Mouse (Mus musculus): Measurements from ENCODE around the gene Igf1r. TPM values are rescaled to one million over a fixed set of nuclear protein-coding genes. Genes with fewer than 3 reads are reported as not detected.
A peak's percentile ranks its signal among the peaks of the same experiment; 100 is the strongest.

Igf1r gene
- polyA plus RNA-seq, 1 experiment from 2014 or later = 25.6 TPM

- no peaks in the 10 kb centered on the region for H3K9me3 ChIP-seq (replicated peaks)
- H3K4me1 ChIP-seq (replicated peaks) = peaks cover 56% of the 10 kb centered on the region
- H3K36me3 ChIP-seq = no peaks in the 10 kb centered on the region
- H3K27me3 ChIP-seq (replicated peaks) = no peaks in the 10 kb centered on the region
- no peak for ATAC-seq (ENCODE audit: insufficient number of reproducible peaks, low FRiP score)
- no peak overlapping the region for H3K27ac ChIP-seq (ENCODE audit: poor library complexity, severe bottlenecking)
- no peak overlapping the region for H3K4me3 ChIP-seq
- H3K9ac ChIP-seq = no peak overlapping the region
- WGBS = 49% methylated on average over 5 of the region's 5 CpGs
- no peak overlapping the region for H3K4me2 ChIP-seq
Observed at GRCm38 (mm10) chr7:67985511-67985910, 32.9 kb downstream of the Igf1r start.

- no peak overlapping the region for H3K27ac ChIP-seq (ENCODE audit: poor library complexity, severe bottlenecking)
- no peaks in the 10 kb centered on the region for H3K9me3 ChIP-seq (replicated peaks)
- H3K9ac ChIP-seq = no peak overlapping the region
- H3K4me3 ChIP-seq = no peak overlapping the region
- H3K4me1 ChIP-seq (replicated peaks) = peaks cover 53% of the 10 kb centered on the region
- 79% methylated on average over 10 of the region's 10 CpGs for WGBS
- no peaks in the 10 kb centered on the region for H3K27me3 ChIP-seq (replicated peaks)
- no peaks in the 10 kb centered on the region for H3K36me3 ChIP-seq
- H3K4me2 ChIP-seq = no peak overlapping the region
- no peak for ATAC-seq (ENCODE audit: insufficient number of reproducible peaks, low FRiP score)
Observed at GRCm38 (mm10) chr7:67986277-67986676, 33.6 kb downstream of the Igf1r start.

- WGBS = 86% methylated on average over 11 of the region's 11 CpGs
- ATAC-seq (ENCODE audit: insufficient number of reproducible peaks, low FRiP score) = no peak
- Histone ChIP-seq H3K27ac (ENCODE audit: poor library complexity, severe bottlenecking) (no peak overlapping the region), H3K9me3 (replicated peaks) (no peaks in the 10 kb centered on the region), H3K27me3 (replicated peaks) (no peaks in the 10 kb centered on the region), H3K9ac (no peak overlapping the region), H3K4me3 (no peak overlapping the region), H3K4me2 (no peak overlapping the region), H3K36me3 (no peaks in the 10 kb centered on the region), H3K4me1 (replicated peaks) (peaks cover 54% of the 10 kb centered on the region)
Observed at GRCm38 (mm10) chr7:67986816-67987215, 34.2 kb downstream of the Igf1r start.

GRCm38 (mm10) chr7:67989376-67989775 is 36.7 kb downstream of the Igf1r start:
- Histone ChIP-seq H3K27ac (ENCODE audit: poor library complexity, severe bottlenecking) (no peak overlapping the region), H3K4me1 (replicated peaks) (peaks cover 71% of the 10 kb centered on the region), H3K9ac (no peak overlapping the region), H3K9me3 (replicated peaks) (no peaks in the 10 kb centered on the region), H3K36me3 (no peaks in the 10 kb centered on the region), H3K4me3 (no peak overlapping the region), H3K27me3 (replicated peaks) (no peaks in the 10 kb centered on the region), H3K4me2 (no peak overlapping the region)
- no peak for ATAC-seq (ENCODE audit: insufficient number of reproducible peaks, low FRiP score)
- WGBS = 50% methylated on average over 2 of the region's 2 CpGs

GRCm38 (mm10) chr7:67993614-67994013 is 41.0 kb downstream of the Igf1r start:
- Histone ChIP-seq H3K4me3 (no peak overlapping the region), H3K4me1 (replicated peaks) (peaks cover 77% of the 10 kb centered on the region), H3K36me3 (no peaks in the 10 kb centered on the region), H3K9ac (no peak overlapping the region), H3K27me3 (replicated peaks) (no peaks in the 10 kb centered on the region), H3K27ac (ENCODE audit: poor library complexity, severe bottlenecking) (no peak overlapping the region), H3K4me2 (no peak overlapping the region), H3K9me3 (replicated peaks) (no peaks in the 10 kb centered on the region)
- WGBS = 56% methylated on average over 4 of the region's 4 CpGs
- no peak for ATAC-seq (ENCODE audit: insufficient number of reproducible peaks, low FRiP score)

- H3K9me3 ChIP-seq (replicated peaks) = no peaks in the 10 kb centered on the region
- no peaks in the 10 kb centered on the region for H3K27me3 ChIP-seq (replicated peaks)
- H3K27ac ChIP-seq (ENCODE audit: poor library complexity, severe bottlenecking) = no peak overlapping the region
- H3K4me1 ChIP-seq (replicated peaks) = peaks cover 75% of the 10 kb centered on the region
- H3K9ac ChIP-seq = no peak overlapping the region
- 31% methylated on average over 7 of the region's 7 CpGs for WGBS
- no peak overlapping the region for H3K4me2 ChIP-seq
- H3K36me3 ChIP-seq = no peaks in the 10 kb centered on the region
- no peak for ATAC-seq (ENCODE audit: insufficient number of reproducible peaks, low FRiP score)
- no peak overlapping the region for H3K4me3 ChIP-seq
Observed at GRCm38 (mm10) chr7:67994346-67994858, 41.8 kb downstream of the Igf1r start.

GRCm38 (mm10) chr7:67995276-67995675 is 42.6 kb downstream of the Igf1r start:
- Histone ChIP-seq H3K9ac (0 out of 2 replicates have a peak overlapping the region, but pooled peaks have one; percentile 13), H3K4me3 (no peak overlapping the region), H3K27ac (ENCODE audit: poor library complexity, severe bottlenecking) (peak overlapping the region; percentile 31; the same call in 1 of the 2 replicates), H3K4me1 (replicated peaks) (peaks cover 75% of the 10 kb centered on the region), H3K36me3 (no peaks in the 10 kb centered on the region), H3K4me2 (no peak overlapping the region), H3K9me3 (replicated peaks) (no peaks in the 10 kb centered on the region), H3K27me3 (replicated peaks) (no peaks in the 10 kb centered on the region)
- no peak for ATAC-seq (ENCODE audit: insufficient number of reproducible peaks, low FRiP score)
- WGBS = 60% methylated on average over 8 of the region's 8 CpGs

GRCm38 (mm10) chr7:67996202-67996960 is 43.8 kb downstream of the Igf1r start:
- Histone ChIP-seq H3K36me3 (0 out of 2 replicates have a peak, but pooled peaks cover 2% of the 10 kb centered on the region), H3K9ac (no peak overlapping the region), H3K4me3 (no peak overlapping the region), H3K27me3 (replicated peaks) (no peaks in the 10 kb centered on the region), H3K4me2 (no peak overlapping the region), H3K9me3 (replicated peaks) (no peaks in the 10 kb centered on the region), H3K4me1 (replicated peaks) (peaks cover 71% of the 10 kb centered on the region), H3K27ac (ENCODE audit: poor library complexity, severe bottlenecking) (no peak overlapping the region)
- no peak for ATAC-seq (ENCODE audit: insufficient number of reproducible peaks, low FRiP score)
- 45% methylated on average over 12 of the region's 12 CpGs for WGBS

GRCm38 (mm10) chr7:68001269-68001668 is 48.6 kb downstream of the Igf1r start:
- no peak for ATAC-seq (ENCODE audit: insufficient number of reproducible peaks, low FRiP score)
- H3K27me3 ChIP-seq (replicated peaks) = no peaks in the 10 kb centered on the region
- peaks cover 20% of the 10 kb centered on the region for H3K36me3 ChIP-seq
- peaks cover 31% of the 10 kb centered on the region for H3K4me1 ChIP-seq (replicated peaks)
- no peak overlapping the region for H3K27ac ChIP-seq (ENCODE audit: poor library complexity, severe bottlenecking)
- H3K4me3 ChIP-seq = no peak overlapping the region
- H3K4me2 ChIP-seq = no peak overlapping the region
- no peaks in the 10 kb centered on the region for H3K9me3 ChIP-seq (replicated peaks)
- WGBS = 90% methylated on average over 5 of the region's 5 CpGs
- H3K9ac ChIP-seq = no peak overlapping the region

- H3K4me1 ChIP-seq (replicated peaks) = peaks cover 53% of the 10 kb centered on the region
- no peak overlapping the region for H3K9ac ChIP-seq
- H3K36me3 ChIP-seq = peaks cover 43% of the 10 kb centered on the region
- H3K9me3 ChIP-seq (replicated peaks) = no peaks in the 10 kb centered on the region
- peak overlapping the region; percentile 63 for H3K27ac ChIP-seq (ENCODE audit: poor library complexity, severe bottlenecking)
- no peaks in the 10 kb centered on the region for H3K27me3 ChIP-seq (replicated peaks)
- ATAC-seq (ENCODE audit: insufficient number of reproducible peaks, low FRiP score) = no peak
- no peak overlapping the region for H3K4me3 ChIP-seq
- 60% methylated on average over 7 of the region's 7 CpGs for WGBS
- H3K4me2 ChIP-seq = no peak overlapping the region
Observed at GRCm38 (mm10) chr7:68006074-68006473, 53.4 kb downstream of the Igf1r start.

- Histone ChIP-seq H3K4me3 (no peak overlapping the region), H3K4me2 (no peak overlapping the region), H3K27ac (ENCODE audit: poor library complexity, severe bottlenecking) (peak overlapping the region; percentile 63), H3K36me3 (peaks cover 43% of the 10 kb centered on the region), H3K4me1 (replicated peaks) (peaks cover 57% of the 10 kb centered on the region), H3K27me3 (replicated peaks) (no peaks in the 10 kb centered on the region), H3K9ac (no peak overlapping the region), H3K9me3 (replicated peaks) (no peaks in the 10 kb centered on the region)
- no peak for ATAC-seq (ENCODE audit: insufficient number of reproducible peaks, low FRiP score)
- 65% methylated on average over 6 of the region's 6 CpGs for WGBS
Observed at GRCm38 (mm10) chr7:68006496-68006895, 53.9 kb downstream of the Igf1r start.
